Mouse (Mus musculus): ENCODE data around the gene Ndufs7. TPM values are rescaled to one million over a fixed set of nuclear protein-coding genes. Genes with fewer than 3 reads are reported as not detected.

The Ndufs7 gene
- total and polyA plus RNA-seq, 3 experiments: 377 to 458 TPM; not detected in 1

DNA sequence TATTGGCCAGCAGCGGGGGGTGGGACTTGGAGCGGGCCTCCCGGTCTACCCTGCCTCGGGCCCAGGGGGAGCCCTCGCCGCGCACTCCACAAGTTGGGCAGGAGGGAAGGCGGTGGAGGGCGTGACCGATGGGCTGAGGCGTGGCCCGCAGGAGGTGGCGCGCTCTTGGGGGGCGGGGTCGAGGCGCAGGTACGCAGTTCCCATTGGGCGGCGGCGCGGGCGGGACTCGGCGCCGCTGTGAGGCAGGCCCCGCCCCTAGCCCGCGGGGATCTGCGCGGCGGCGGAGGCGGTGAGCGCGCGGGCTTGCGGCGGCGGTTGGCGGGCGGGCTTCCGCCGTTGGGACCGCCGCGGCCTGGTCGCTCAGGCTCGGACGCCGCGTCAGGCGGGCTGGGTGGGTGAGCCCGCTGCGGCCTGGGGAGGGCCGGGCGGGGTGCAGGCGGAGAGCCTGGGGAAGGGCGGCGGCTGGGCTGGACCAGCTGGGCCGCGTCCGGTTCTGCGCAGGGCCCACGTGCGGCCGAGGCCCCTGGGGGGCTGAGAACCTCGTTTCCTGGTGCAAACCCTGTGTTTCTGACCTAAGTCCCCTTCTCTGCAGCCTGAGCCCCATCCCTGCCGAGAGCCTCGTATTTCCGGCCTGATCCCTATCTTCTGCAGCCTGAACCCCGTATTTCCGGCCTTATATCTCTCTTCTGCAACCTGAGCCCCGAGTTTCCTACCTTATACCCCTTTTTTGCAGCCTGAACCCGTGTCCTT, 22.3 kb upstream of the Ndufs7 start, which contains the start of gene Mum1 (continued):
- TF ChIP-seq MXI1 (IDR thresholded peaks at IDR 0.05; ENCODE audit: low read depth, low read length) (peak; percentile 19; the same call in 1 of the 2 replicates), MAFK (IDR thresholded peaks at IDR 0.05; ENCODE audit: borderline replicate concordance, low read depth, low read length) (no peak), POLR2AphosphoS2 (IDR thresholded peaks at IDR 0.05; ENCODE audit: low read length) (no peak), JUND (IDR thresholded peaks at IDR 0.05; ENCODE audit: low read depth, low read length) (no peak), MYB (IDR thresholded peaks at IDR 0.05; ENCODE audit: low read depth, low read length) (0 out of 2 replicates have a peak, but pooled peaks have one; percentile 18), SIN3A (IDR thresholded peaks at IDR 0.05; ENCODE audit: low read length) (peak; percentile 72)

DNA sequence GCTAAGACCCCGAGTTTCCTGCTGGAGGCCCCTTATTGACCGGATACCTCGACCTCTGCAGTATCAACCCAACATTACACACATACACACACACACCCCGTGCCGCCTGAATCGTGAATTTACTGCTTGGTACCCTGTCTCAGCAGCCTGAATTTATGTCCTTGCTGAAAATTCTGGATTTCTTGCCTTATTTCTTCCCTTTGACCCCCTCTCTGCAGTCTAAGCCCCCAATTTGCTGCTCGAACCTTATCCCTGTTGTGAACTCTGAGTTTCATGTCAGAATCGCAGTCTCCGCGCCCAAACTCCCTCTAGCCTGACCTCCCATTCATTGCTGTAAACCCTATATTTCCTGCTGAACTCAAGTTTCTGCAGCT, 21.8 kb upstream of the Ndufs7 start:
- peaks cover 0 to 9% of the 10 kb centered on the region in 2 experiments; a peak in 3 of 4 replicates for H3K36me3 ChIP-seq (ENCODE audit: control insufficient read depth in 1 of 2, insufficient read depth in 2 of 2, low read length in 2 of 2)
- DNase-seq (ENCODE audit: low read depth, low spot score): no peak
- H3K4me3 ChIP-seq (ENCODE audit: control insufficient read depth in 1 of 2, insufficient read depth in 1 of 2, low read depth in 2 of 2, low read length in 2 of 2): peak overlapping the region; percentile 74 to 99
- peak overlapping the region; percentile 63 for H3K27ac ChIP-seq (ENCODE audit: control insufficient read depth, low read depth, low read length)
- TF ChIP-seq GABPA (IDR thresholded peaks at IDR 0.05; ENCODE audit: low read depth, low read length): no peak
- peak; percentile 17; the same call in 1 of the 2 replicates for TF ChIP-seq E2F4 (IDR thresholded peaks at IDR 0.05; ENCODE audit: borderline replicate concordance, low read depth, low read length)
- no peak for TF ChIP-seq JUND (IDR thresholded peaks at IDR 0.05; ENCODE audit: low read depth, low read length)
- TF ChIP-seq ELF1 (IDR thresholded peaks at IDR 0.05; ENCODE audit: low read depth, low read length): no peak
- peaks cover 8% of the 10 kb centered on the region for H3K79me2 ChIP-seq (ENCODE audit: control insufficient read depth, insufficient read depth, low read length, poor library complexity)
- no peaks in the 10 kb centered on the region for H3K27me3 ChIP-seq (ENCODE audit: control insufficient read depth in 1 of 2, insufficient read depth in 2 of 2, low read length in 2 of 2)
- no peaks in the 10 kb centered on the region for H3K9me3 ChIP-seq (replicated peaks; ENCODE audit: insufficient read depth, low read length)
- H3K9ac ChIP-seq (ENCODE audit: control insufficient read depth, low read depth, low read length, poor library complexity, severe bottlenecking): peak overlapping the region; percentile 85
- peaks cover 0 to 19% of the 10 kb centered on the region in 2 experiments; a peak in 3 of 4 replicates for H3K4me1 ChIP-seq (ENCODE audit: control insufficient read depth in 1 of 2, insufficient read depth in 2 of 2, low read length in 2 of 2)

GRCm38 (mm10) chr10:80227877-80228775, 20.8 kb upstream of the Ndufs7 start:
- Histone ChIP-seq H3K36me3 (ENCODE audit: control insufficient read depth in 1 of 2, insufficient read depth in 2 of 2, low read length in 2 of 2) (peaks cover 0 to 9% of the 10 kb centered on the region in 2 experiments), H3K4me1 (ENCODE audit: control insufficient read depth in 1 of 2, insufficient read depth in 2 of 2, low read length in 2 of 2) (peaks cover 0 to 19% of the 10 kb centered on the region in 2 experiments; a peak in 3 of 4 replicates), H3K9ac (ENCODE audit: control insufficient read depth, low read depth, low read length, poor library complexity, severe bottlenecking) (no peak overlapping the region; the same call in 1 of the 2 replicates), H3K27me3 (ENCODE audit: control insufficient read depth in 1 of 2, insufficient read depth in 2 of 2, low read length in 2 of 2) (no peaks in the 10 kb centered on the region), H3K79me2 (ENCODE audit: control insufficient read depth, insufficient read depth, low read length, poor library complexity) (peaks cover 8% of the 10 kb centered on the region), H3K27ac (ENCODE audit: control insufficient read depth, low read depth, low read length) (no peak overlapping the region), H3K9me3 (replicated peaks; ENCODE audit: insufficient read depth, low read length) (no peaks in the 10 kb centered on the region), H3K4me3 (ENCODE audit: control insufficient read depth in 1 of 2, insufficient read depth in 1 of 2, low read depth in 2 of 2, low read length in 2 of 2) (no peak overlapping the region)
- no peak for DNase-seq (ENCODE audit: low read depth, low spot score)
- TF ChIP-seq ZMIZ1 (IDR thresholded peaks at IDR 0.05; ENCODE audit: low read depth, low read length) (0 out of 2 replicates have a peak, but pooled peaks have one; percentile 9), USF2 (IDR thresholded peaks at IDR 0.05; ENCODE audit: borderline replicate concordance in 1 of 2, insufficient read depth in 1 of 2, low read depth in 1 of 2, low read length in 2 of 2) (no peak)

Measured in MEL (cell line).